Mouse (Mus musculus) heart, embryonic 11.5 days (tissue): ENCODE results near the gene Uba7. TPM values are rescaled to one million over a fixed set of nuclear protein-coding genes. Genes with fewer than 3 reads are reported as not detected.

ENCODE experiments used
- ATAC-seq: fragments of 200-750 bp; cut with Nextera tagmentation; replicated peaks from 2 replicates; pipeline ENCODE4 v1.8.0; 2017; ENCODE audit warnings: moderate library complexity; ENCODE audit not compliant: insufficient number of reproducible peaks, low FRiP score, low TSS enrichment
- H3K27ac ChIP-seq: fragments of 300-500 bp; sonication (generic); 2 replicates; pipeline ENCODE4 v1.5.1; 2014; ENCODE audit warnings: mild to moderate bottlenecking, low read depth, low read length
- H3K27me3 ChIP-seq: fragments of 300-500 bp; sonication (generic); 2 replicates; pipeline ENCODE4 v1.6.1; 2014; ENCODE audit warnings: mild to moderate bottlenecking, low read length, mixed read lengths; ENCODE audit not compliant: control insufficient read depth, insufficient read depth
- H3K36me3 ChIP-seq: fragments of 300-500 bp; sonication (generic); 2 replicates; pipeline ENCODE4 v1.6.1; 2014; ENCODE audit warnings: mild to moderate bottlenecking, low read length, moderate library complexity, mixed read lengths; ENCODE audit not compliant: control insufficient read depth, insufficient read depth
- H3K4me1 ChIP-seq: fragments of 300-500 bp; sonication (generic); 2 replicates; pipeline ENCODE4 v1.6.1; 2014; ENCODE audit warnings: low read length; ENCODE audit not compliant: control insufficient read depth, insufficient read depth
- H3K4me2 ChIP-seq: fragments of 300-500 bp; sonication (generic); 2 replicates; pipeline ENCODE4 v1.6.1; 2014; ENCODE audit warnings: mild to moderate bottlenecking, moderate library complexity
- H3K4me3 ChIP-seq: fragments of 300-500 bp; sonication (generic); 2 replicates; pipeline ENCODE4 v1.5.1; 2014; ENCODE audit warnings: low read depth, low read length
- H3K9ac ChIP-seq: fragments of 300-500 bp; sonication (generic); 2 replicates; pipeline ENCODE4 v1.6.1; 2014; ENCODE audit warnings: mild to moderate bottlenecking, low read depth, low read length, moderate library complexity
- H3K9me3 ChIP-seq: fragments of 300-500 bp; sonication (generic); replicated peaks from 2 replicates; pipeline ENCODE4 v1.6.1; 2016; ENCODE audit warnings: low read length; ENCODE audit not compliant: control insufficient read depth
- WGBS: fragments of 180-500 bp; shearing (Covaris S2); extraction: QIAGEN DNeasy Blood & Tissue Kit; methylation state at CpG from one replicate; pipeline ENCODE4 v1.1.7; 2014; ENCODE audit not compliant: insufficient replicate concordance; 5-methylcytosine and 5-hydroxymethylcytosine counted together
- polyA plus RNA-seq: library from polyadenylated mRNA; unstranded; fragments of >200 nt; fragmentation: Nextera tagmentation; extraction: Ambion mirVana; gene quantifications from 2 replicates; pipeline ENCODE4 v1.2.1, GENCODE M21; 2014

Uba7 gene
- polyA plus RNA-seq, 1 experiment from 2014 or later: 43.9 TPM

- H3K4me3 ChIP-seq: no peak overlapping the region
- H3K9me3 ChIP-seq: no peaks in the 10 kb centered on the region
- no peak overlapping the region for H3K9ac ChIP-seq
- no peak overlapping the region for H3K4me2 ChIP-seq
- no peak overlapping the region for H3K27ac ChIP-seq
- WGBS: 69% methylated on average over 6 of the region's 6 CpGs
- ATAC-seq: no peak
- 0 out of 2 replicates have a peak, but pooled peaks cover 5% of the 10 kb centered on the region for H3K4me1 ChIP-seq
- peaks cover 23% of the 10 kb centered on the region; the same call in 1 of the 2 replicates for H3K36me3 ChIP-seq
- H3K27me3 ChIP-seq: no peaks in the 10 kb centered on the region
Observed at GRCm38 (mm10) chr9:107957141-107957540, 18.2 kb upstream of the Uba7 start.

- Histone ChIP-seq H3K27me3 (no peaks in the 10 kb centered on the region), H3K36me3 (peaks cover 26% of the 10 kb centered on the region; the same call in 1 of the 2 replicates), H3K4me2 (no peak overlapping the region), H3K4me3 (no peak overlapping the region), H3K4me1 (peaks cover 13% of the 10 kb centered on the region; the same call in 1 of the 2 replicates), H3K9ac (no peak overlapping the region), H3K9me3 (no peaks in the 10 kb centered on the region), H3K27ac (no peak overlapping the region)
- WGBS: 62% methylated on average over 6 of the region's 6 CpGs
- no peak for ATAC-seq
Observed at GRCm38 (mm10) chr9:107959896-107960295, 15.4 kb upstream of the Uba7 start.

- H3K4me3 ChIP-seq: no peak overlapping the region
- no peaks in the 10 kb centered on the region for H3K27me3 ChIP-seq
- H3K9ac ChIP-seq: no peak overlapping the region
- ATAC-seq: no peak
- H3K4me2 ChIP-seq: no peak overlapping the region
- H3K9me3 ChIP-seq: no peaks in the 10 kb centered on the region
- 79% methylated on average over 4 of the region's 4 CpGs for WGBS
- no peak overlapping the region for H3K27ac ChIP-seq
- H3K36me3 ChIP-seq: peaks cover 26% of the 10 kb centered on the region; the same call in 1 of the 2 replicates
- peaks cover 9% of the 10 kb centered on the region; the same call in 1 of the 2 replicates for H3K4me1 ChIP-seq
Observed at GRCm38 (mm10) chr9:107960928-107961327, 14.4 kb upstream of the Uba7 start.

GRCm38 (mm10) chr9:107961351-107961762 lies 13.9 kb upstream of the Uba7 start:
- no peak for ATAC-seq
- Histone ChIP-seq H3K27me3 (no peaks in the 10 kb centered on the region), H3K4me1 (peaks cover 8% of the 10 kb centered on the region; the same call in 1 of the 2 replicates), H3K36me3 (peaks cover 26% of the 10 kb centered on the region; the same call in 1 of the 2 replicates), H3K4me3 (no peak overlapping the region), H3K9me3 (no peaks in the 10 kb centered on the region), H3K27ac (no peak overlapping the region), H3K9ac (no peak overlapping the region), H3K4me2 (no peak overlapping the region)
- 88% methylated on average over 10 of the region's 10 CpGs for WGBS

- no peak for ATAC-seq
Observed at GRCm38 (mm10) chr9:107961881-107962280, 13.4 kb upstream of the Uba7 start.

GRCm38 (mm10) chr9:107962916-107963315 lies 12.4 kb upstream of the Uba7 start:
- H3K4me2 ChIP-seq: no peak overlapping the region
- peaks cover 8% of the 10 kb centered on the region; the same call in 1 of the 2 replicates for H3K4me1 ChIP-seq
- WGBS: 89% methylated on average over 9 of the region's 9 CpGs
- no peak overlapping the region for H3K4me3 ChIP-seq
- H3K36me3 ChIP-seq: peaks cover 21% of the 10 kb centered on the region; the same call in 1 of the 2 replicates
- no peak for ATAC-seq
- no peak overlapping the region for H3K27ac ChIP-seq
- no peaks in the 10 kb centered on the region for H3K27me3 ChIP-seq
- H3K9ac ChIP-seq: no peak overlapping the region
- H3K9me3 ChIP-seq: no peaks in the 10 kb centered on the region

More at GRCm38 (mm10) chr9:107961881-107962280, 13.4 kb upstream of the Uba7 start:
- Histone ChIP-seq H3K27ac (no peak overlapping the region), H3K9ac (no peak overlapping the region), H3K27me3 (no peaks in the 10 kb centered on the region), H3K4me3 (no peak overlapping the region), H3K9me3 (no peaks in the 10 kb centered on the region), H3K36me3 (peaks cover 26% of the 10 kb centered on the region; the same call in 1 of the 2 replicates), H3K4me1 (peaks cover 8% of the 10 kb centered on the region; the same call in 1 of the 2 replicates), H3K4me2 (no peak overlapping the region)
- WGBS: 60% methylated on average over 5 of the region's 5 CpGs

- Histone ChIP-seq H3K4me2 (no peak overlapping the region), H3K36me3 (peaks cover 22% of the 10 kb centered on the region), H3K4me3 (no peak overlapping the region), H3K9me3 (no peaks in the 10 kb centered on the region), H3K4me1 (peaks cover 8% of the 10 kb centered on the region; the same call in 1 of the 2 replicates), H3K9ac (0 out of 2 replicates have a peak overlapping the region, but pooled peaks have one; percentile 28), H3K27ac (peak overlapping the region; percentile 62; the same call in 1 of the 2 replicates), H3K27me3 (no peaks in the 10 kb centered on the region)
- WGBS: 19% methylated on average over 5 of the region's 5 CpGs
- ATAC-seq: peak; percentile 64
Observed at GRCm38 (mm10) chr9:107963700-107964099, 11.6 kb upstream of the Uba7 start.

GRCm38 (mm10) chr9:107964681-107965080 lies 10.6 kb upstream of the Uba7 start:
- no peak for ATAC-seq
- H3K27me3 ChIP-seq: no peaks in the 10 kb centered on the region
- H3K27ac ChIP-seq: peak overlapping the region; percentile 62; the same call in 1 of the 2 replicates
- H3K4me3 ChIP-seq: no peak overlapping the region
- no peak overlapping the region for H3K4me2 ChIP-seq
- H3K9ac ChIP-seq: no peak overlapping the region
- H3K36me3 ChIP-seq: peaks cover 19% of the 10 kb centered on the region
- H3K9me3 ChIP-seq: no peaks in the 10 kb centered on the region
- peaks cover 8% of the 10 kb centered on the region; the same call in 1 of the 2 replicates for H3K4me1 ChIP-seq
- 87% methylated on average over 9 of the region's 9 CpGs for WGBS

- H3K9me3 ChIP-seq: no peaks in the 10 kb centered on the region
- H3K4me3 ChIP-seq: no peak overlapping the region
- H3K27ac ChIP-seq: no peak overlapping the region
- 84% methylated on average over 10 of the region's 10 CpGs for WGBS
- ATAC-seq: no peak
- H3K36me3 ChIP-seq: peaks cover 13% of the 10 kb centered on the region
- no peak overlapping the region for H3K9ac ChIP-seq
- no peak overlapping the region for H3K4me2 ChIP-seq
- peaks cover 15% of the 10 kb centered on the region for H3K4me1 ChIP-seq
- H3K27me3 ChIP-seq: no peaks in the 10 kb centered on the region
Observed at GRCm38 (mm10) chr9:107966676-107967075, 8.6 kb upstream of the Uba7 start.
